Mouse (Mus musculus) neural tube, embryonic 12.5 days (tissue): ENCODE data around the gene Syt9. TPM values are rescaled to one million over a fixed set of nuclear protein-coding genes. Genes with fewer than 3 reads are reported as not detected.
"Not testable (repeated sequence)": the region's sequence is repeated elsewhere in the genome, so short reads cannot be mapped to it uniquely, and the experiment has no call there.

Experiments used
- ATAC-seq: fragments of 200-750 bp; cut with Nextera tagmentation; 2 replicates; pipeline ENCODE4 v1.8.0; 2017; ENCODE audit warnings: low read depth, mild to moderate bottlenecking, moderate TSS enrichment, moderate library complexity; ENCODE audit not compliant: low FRiP score
- H3K27ac ChIP-seq: fragments of 300-500 bp; sonication (generic); 2 replicates; pipeline ENCODE4 v1.5.1; 2016
- H3K27me3 ChIP-seq: fragments of 300-500 bp; sonication (generic); replicated peaks from 2 replicates; pipeline ENCODE4 v1.6.1; 2016; ENCODE audit warnings: mild to moderate bottlenecking
- H3K36me3 ChIP-seq: fragments of 300-500 bp; sonication (generic); 2 replicates; pipeline ENCODE4 v1.6.1; 2016; ENCODE audit warnings: mild to moderate bottlenecking
- H3K4me1 ChIP-seq: fragments of 300-500 bp; sonication (generic); 2 replicates; pipeline ENCODE4 v1.6.1; 2016
- H3K4me2 ChIP-seq: fragments of 300-500 bp; sonication (generic); replicated peaks from 2 replicates; pipeline ENCODE4 v1.6.1; 2016; ENCODE audit warnings: mild to moderate bottlenecking
- H3K4me3 ChIP-seq: fragments of 300-500 bp; sonication (generic); 2 replicates; pipeline ENCODE4 v1.5.1; 2016
- H3K9ac ChIP-seq: fragments of 300-500 bp; sonication (generic); 2 replicates; pipeline ENCODE4 v1.6.1; 2016; ENCODE audit warnings: mild to moderate bottlenecking
- H3K9me3 ChIP-seq: fragments of 300-500 bp; sonication (generic); 2 replicates; pipeline ENCODE4 v1.6.1; 2016; ENCODE audit warnings: mild to moderate bottlenecking
- WGBS: fragments of 180-500 bp; shearing (Covaris S2); methylation state at CpG from one replicate; pipeline ENCODE4 v1.1.7; 2016; 5-methylcytosine and 5-hydroxymethylcytosine counted together
- polyA plus RNA-seq: library from polyadenylated mRNA; unstranded; fragments of >200 nt; fragmentation: Nextera tagmentation; extraction: Ambion mirVana; gene quantifications from 2 replicates; pipeline ENCODE4 v1.2.1, GENCODE M21; 2016

The Syt9 gene
- polyA plus RNA-seq, 1 experiment from 2014 or later: 7.9 TPM

DNA sequence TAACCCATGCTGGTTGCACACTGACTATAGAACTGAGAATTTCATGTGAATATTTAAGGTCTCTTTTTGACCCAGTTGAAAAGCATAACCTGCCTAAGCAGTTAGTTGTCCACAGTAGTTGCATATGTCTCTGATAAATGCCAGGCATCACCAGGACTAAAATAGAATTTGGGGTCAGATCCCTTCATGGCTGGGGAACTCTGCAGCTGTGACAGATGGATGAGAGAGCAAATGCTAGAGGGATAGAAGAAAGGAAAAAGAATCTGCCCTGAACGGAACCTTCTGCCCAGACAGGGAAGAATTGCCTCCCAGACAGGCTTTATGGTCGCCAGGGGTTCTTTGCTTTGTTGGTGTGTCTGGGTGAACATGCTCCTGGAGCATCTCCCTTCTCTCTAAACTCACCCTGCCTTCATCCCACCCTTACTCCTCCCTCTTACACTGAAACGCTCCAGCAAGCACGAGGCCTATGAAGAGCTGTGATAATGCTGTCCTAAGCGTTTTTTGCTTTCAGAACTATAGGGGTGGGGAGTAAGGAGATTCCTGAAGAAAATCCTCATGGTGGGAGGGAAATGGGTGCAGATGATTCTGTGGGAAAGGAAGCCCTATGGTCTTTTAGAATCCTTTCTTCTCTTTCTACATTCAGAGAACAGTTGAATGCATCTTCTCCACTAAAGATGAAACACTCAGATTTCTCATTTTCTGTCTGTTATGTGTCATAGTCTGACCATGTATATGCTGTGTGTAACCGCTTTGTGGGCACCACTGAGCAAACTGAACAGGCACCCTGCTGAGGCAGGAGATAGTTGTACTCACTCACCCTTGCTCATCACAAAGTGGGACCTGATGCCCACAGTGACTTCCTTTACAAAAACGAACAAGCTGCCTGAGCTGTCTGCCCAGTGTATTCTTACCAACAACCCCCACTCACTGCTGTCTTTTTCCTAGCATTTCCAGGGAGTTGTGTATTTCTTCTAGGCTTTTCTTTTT is 108.7 kb downstream of the Syt9 start:
- no peak for ATAC-seq
- H3K4me2 ChIP-seq: no peak overlapping the region
- H3K27ac ChIP-seq: no peak overlapping the region
- no peak overlapping the region for H3K9ac ChIP-seq
- no peaks in the 10 kb centered on the region for H3K27me3 ChIP-seq
- H3K9me3 ChIP-seq: no peaks in the 10 kb centered on the region
- no peaks in the 10 kb centered on the region for H3K4me1 ChIP-seq
- 51% methylated on average over 7 of the region's 7 CpGs for WGBS
- H3K4me3 ChIP-seq: no peak overlapping the region
- no peaks in the 10 kb centered on the region for H3K36me3 ChIP-seq

GRCm38 (mm10) chr7:107485709-107486108 is 115.2 kb downstream of the Syt9 start:
- not testable (repeated sequence) for H3K36me3 ChIP-seq, H3K4me1 ChIP-seq, ATAC-seq, H3K27me3 ChIP-seq, H3K27ac ChIP-seq, H3K9ac ChIP-seq, H3K4me3 ChIP-seq, H3K9me3 ChIP-seq, H3K4me2 ChIP-seq
- WGBS: 86% methylated on average over 2 of the region's 2 CpGs

DNA sequence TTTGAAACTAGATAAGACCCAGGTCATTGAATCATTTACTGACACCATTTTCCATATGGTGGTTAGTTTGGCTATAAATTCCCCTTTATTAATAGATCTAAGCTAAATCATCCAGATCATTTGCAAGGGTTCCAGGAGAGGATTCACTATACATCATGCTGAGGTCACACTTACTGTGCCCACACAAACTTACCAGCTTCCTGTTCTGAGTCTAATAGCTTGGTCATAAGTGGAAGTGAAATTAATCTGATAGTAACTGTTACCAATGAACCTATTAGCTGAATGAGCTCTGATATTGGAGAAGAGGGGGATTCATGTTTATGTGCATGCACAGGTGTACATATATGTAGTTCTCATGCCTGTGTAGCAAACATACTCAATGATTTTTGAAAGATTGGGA is 124.9 kb downstream of the Syt9 start:
- no peak for ATAC-seq
- Histone ChIP-seq H3K27me3 (no peaks in the 10 kb centered on the region), H3K36me3 (no peaks in the 10 kb centered on the region), H3K9ac (no peak overlapping the region), H3K4me3 (no peak overlapping the region), H3K9me3 (no peaks in the 10 kb centered on the region), H3K4me1 (no peaks in the 10 kb centered on the region), H3K4me2 (no peak overlapping the region), H3K27ac (no peak overlapping the region)

DNA sequence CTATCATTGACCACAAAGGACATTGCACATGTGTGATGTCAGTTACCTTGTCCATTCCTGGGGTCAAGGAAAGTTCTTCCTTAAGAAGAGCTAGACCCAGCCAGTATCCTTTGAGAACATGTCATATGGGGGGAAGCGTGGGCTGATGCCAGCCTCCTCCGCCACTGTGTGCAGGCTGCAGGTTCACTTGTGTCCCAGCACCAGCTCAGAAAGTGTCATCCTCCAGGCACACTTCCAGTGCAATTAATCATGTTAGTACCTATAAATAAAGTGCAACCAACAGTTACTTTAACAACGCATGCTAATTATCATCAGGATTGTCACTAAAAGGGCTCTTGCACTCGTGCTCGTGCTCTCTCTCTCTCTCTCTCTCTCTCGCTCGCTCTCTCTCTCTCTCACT is 126.4 kb downstream of the Syt9 start:
- Histone ChIP-seq H3K4me3 (no peak overlapping the region), H3K36me3 (no peaks in the 10 kb centered on the region), H3K4me2 (no peak overlapping the region), H3K4me1 (no peaks in the 10 kb centered on the region), H3K9ac (no peak overlapping the region), H3K27ac (no peak overlapping the region), H3K9me3 (no peaks in the 10 kb centered on the region), H3K27me3 (no peaks in the 10 kb centered on the region)
- no peak for ATAC-seq
- WGBS: 83% methylated on average over 7 of the region's 7 CpGs

DNA sequence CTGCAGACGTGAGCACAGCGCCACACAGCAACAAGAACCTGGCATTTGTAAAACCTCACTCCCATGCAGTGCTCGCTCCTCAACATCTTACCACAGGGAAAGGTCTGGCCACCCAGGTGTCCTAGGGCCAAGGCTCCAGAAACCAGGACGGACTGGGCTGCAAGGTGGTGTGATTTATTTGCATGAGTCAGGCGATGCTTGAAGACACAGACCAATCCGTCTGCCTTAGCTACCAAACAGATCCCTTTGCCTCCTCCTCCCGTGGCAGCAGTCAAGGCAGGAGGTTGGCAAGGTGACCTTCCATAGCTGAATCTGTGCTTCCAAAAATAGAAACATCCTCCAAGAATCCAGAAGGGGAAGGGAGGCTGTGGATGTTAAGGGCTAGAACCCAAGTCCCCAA is 130.1 kb downstream of the Syt9 start:
- no peaks in the 10 kb centered on the region for H3K9me3 ChIP-seq
- H3K36me3 ChIP-seq: no peaks in the 10 kb centered on the region
- H3K4me2 ChIP-seq: no peak overlapping the region
- 87% methylated on average over 7 of the region's 7 CpGs for WGBS
- no peak overlapping the region for H3K4me3 ChIP-seq
- no peaks in the 10 kb centered on the region for H3K4me1 ChIP-seq
- no peak for ATAC-seq
- no peak overlapping the region for H3K27ac ChIP-seq
- no peaks in the 10 kb centered on the region for H3K27me3 ChIP-seq
- no peak overlapping the region for H3K9ac ChIP-seq

DNA sequence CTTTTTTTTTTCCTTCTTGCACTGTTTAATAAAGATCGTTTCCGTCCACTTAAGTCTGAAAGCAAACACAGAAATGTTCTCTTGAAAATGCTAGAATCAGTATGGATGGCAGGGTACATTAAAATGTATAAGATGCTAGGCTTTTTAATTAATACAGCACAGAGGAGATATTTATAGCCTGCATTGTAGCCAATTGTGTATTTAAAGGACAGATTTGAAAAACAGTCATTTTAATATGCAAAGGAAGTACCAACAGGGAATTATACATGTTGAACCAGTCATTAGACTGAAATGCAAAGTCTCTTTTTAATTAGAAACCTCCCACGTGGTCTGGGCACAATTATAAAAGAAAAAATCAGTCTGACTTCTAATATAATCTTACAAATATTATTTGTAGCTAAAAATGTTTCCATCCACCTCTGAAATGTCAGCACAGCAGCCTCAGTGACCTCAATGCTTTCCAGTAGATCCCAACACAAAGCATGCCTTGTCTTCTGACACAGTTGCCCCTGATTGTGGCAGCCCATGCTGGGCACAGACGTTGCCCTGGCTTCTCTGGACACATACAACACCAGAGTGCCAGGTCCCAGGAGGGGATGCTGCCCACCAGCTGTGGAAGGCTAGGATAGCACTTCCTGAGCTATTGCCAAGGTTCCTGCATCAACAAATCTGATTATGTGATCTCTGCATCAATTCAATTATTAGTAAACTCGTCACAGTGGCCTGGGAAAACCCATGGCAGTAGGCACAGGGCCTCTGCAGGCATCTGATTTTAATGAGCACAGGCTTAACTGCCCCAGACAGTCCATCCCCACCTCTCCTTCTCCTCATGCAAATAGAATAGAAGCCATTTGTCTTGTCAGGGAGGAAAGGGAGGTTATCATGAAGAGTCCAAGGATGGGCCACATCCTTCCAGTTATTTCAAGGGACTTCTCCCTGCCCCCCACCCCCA is 134.5 kb downstream of the Syt9 start:
- no peak overlapping the region for H3K9ac ChIP-seq
- no peak overlapping the region for H3K4me2 ChIP-seq
- H3K27me3 ChIP-seq: no peaks in the 10 kb centered on the region
- 65% methylated on average over 5 of the region's 5 CpGs for WGBS
- H3K27ac ChIP-seq: no peak overlapping the region
- no peaks in the 10 kb centered on the region for H3K36me3 ChIP-seq
- no peaks in the 10 kb centered on the region for H3K4me1 ChIP-seq
- H3K4me3 ChIP-seq: no peak overlapping the region
- H3K9me3 ChIP-seq: no peaks in the 10 kb centered on the region
- ATAC-seq: no peak

GRCm38 (mm10) chr7:107507920-107508319 is 137.4 kb downstream of the Syt9 start:
- ATAC-seq: no peak
- no peak overlapping the region for H3K4me3 ChIP-seq
- no peaks in the 10 kb centered on the region for H3K9me3 ChIP-seq
- 85% methylated on average over 3 of the region's 3 CpGs for WGBS
- no peak overlapping the region for H3K27ac ChIP-seq
- H3K27me3 ChIP-seq: no peaks in the 10 kb centered on the region
- H3K4me2 ChIP-seq: no peak overlapping the region
- H3K36me3 ChIP-seq: no peaks in the 10 kb centered on the region
- no peaks in the 10 kb centered on the region for H3K4me1 ChIP-seq
- no peak overlapping the region for H3K9ac ChIP-seq

GRCm38 (mm10) chr7:107509740-107510139 is 139.2 kb downstream of the Syt9 start:
- H3K4me1 ChIP-seq: no peaks in the 10 kb centered on the region
- no peak overlapping the region for H3K9ac ChIP-seq
- 80% methylated on average over 3 of the region's 3 CpGs for WGBS
- H3K4me3 ChIP-seq: no peak overlapping the region
- no peak overlapping the region for H3K4me2 ChIP-seq
- no peak overlapping the region for H3K27ac ChIP-seq
- ATAC-seq: no peak
- no peaks in the 10 kb centered on the region for H3K27me3 ChIP-seq
- no peaks in the 10 kb centered on the region for H3K36me3 ChIP-seq
- no peaks in the 10 kb centered on the region for H3K9me3 ChIP-seq

GRCm38 (mm10) chr7:107516704-107517410 is 146.3 kb downstream of the Syt9 start:
- ATAC-seq: peak; percentile 56; the same call in 1 of the 2 replicates
- 62% methylated on average over 8 of the region's 8 CpGs for WGBS
- no peak overlapping the region for H3K4me3 ChIP-seq
- no peaks in the 10 kb centered on the region for H3K36me3 ChIP-seq
- 0 out of 2 replicates have a peak, but pooled peaks cover 5% of the 10 kb centered on the region for H3K4me1 ChIP-seq
- H3K27me3 ChIP-seq: no peaks in the 10 kb centered on the region
- H3K9me3 ChIP-seq: no peaks in the 10 kb centered on the region
- H3K27ac ChIP-seq: no peak overlapping the region
- no peak overlapping the region for H3K9ac ChIP-seq
- H3K4me2 ChIP-seq: no peak overlapping the region

GRCm38 (mm10) chr7:107519256-107520025 is 148.9 kb downstream of the Syt9 start:
- Histone ChIP-seq H3K9ac (no peak overlapping the region), H3K4me3 (no peak overlapping the region), H3K27me3 (no peaks in the 10 kb centered on the region), H3K36me3 (no peaks in the 10 kb centered on the region), H3K27ac (no peak overlapping the region), H3K4me2 (no peak overlapping the region), H3K9me3 (no peaks in the 10 kb centered on the region), H3K4me1 (0 out of 2 replicates have a peak, but pooled peaks cover 5% of the 10 kb centered on the region)
- WGBS: 91% methylated on average over 12 of the region's 12 CpGs
- ATAC-seq: no peak

DNA sequence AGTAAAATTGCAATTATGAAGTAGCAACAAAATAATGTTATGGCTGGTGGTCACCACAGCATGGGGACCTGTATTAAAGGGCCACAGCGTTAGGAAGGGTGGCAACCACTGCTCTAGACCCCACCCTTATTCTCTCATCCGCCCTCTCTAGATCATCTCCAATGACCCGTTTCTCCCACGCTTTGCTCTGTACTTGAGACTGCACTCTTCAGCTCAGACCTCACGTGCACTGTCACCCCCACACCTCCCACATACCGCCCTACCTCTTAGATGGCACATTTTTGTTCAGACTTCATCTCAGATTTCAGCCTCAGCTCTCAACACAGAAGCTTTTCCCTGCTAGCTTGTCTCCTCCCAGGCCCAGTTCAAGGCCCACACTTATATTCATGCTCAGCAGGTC is 150.9 kb downstream of the Syt9 start:
- no peak overlapping the region for H3K4me2 ChIP-seq
- H3K9ac ChIP-seq: no peak overlapping the region
- H3K9me3 ChIP-seq: no peaks in the 10 kb centered on the region
- H3K4me3 ChIP-seq: no peak overlapping the region
- no peaks in the 10 kb centered on the region for H3K27me3 ChIP-seq
- no peak for ATAC-seq
- no peaks in the 10 kb centered on the region for H3K36me3 ChIP-seq
- H3K4me1 ChIP-seq: 0 out of 2 replicates have a peak, but pooled peaks cover 5% of the 10 kb centered on the region
- WGBS: 89% methylated on average over 6 of the region's 6 CpGs
- no peak overlapping the region for H3K27ac ChIP-seq
